Mouse (Mus musculus) activated CD4-positive, CD25-positive, alpha-beta regulatory T cell, adult 4 months (primary cell): ENCODE results near the gene Fam118b. TPM values are rescaled to one million over a fixed set of nuclear protein-coding genes. Genes with fewer than 3 reads are reported as not detected.

Experiments
- ATAC-seq: one replicate; pipeline ENCODE4 v1.8.0; 2017
- polyA plus RNA-seq, 2 experiments: library from polyadenylated mRNA; unstranded; fragments of 100-300 nt; shearing (Covaris generic); gene quantifications; one replicate each; pipeline ENCODE4 v1.2.1; 2017

Fam118b gene
- polyA plus RNA-seq, 2 experiments from 2014 or later = 58.5 to 59.7 TPM

DNA sequence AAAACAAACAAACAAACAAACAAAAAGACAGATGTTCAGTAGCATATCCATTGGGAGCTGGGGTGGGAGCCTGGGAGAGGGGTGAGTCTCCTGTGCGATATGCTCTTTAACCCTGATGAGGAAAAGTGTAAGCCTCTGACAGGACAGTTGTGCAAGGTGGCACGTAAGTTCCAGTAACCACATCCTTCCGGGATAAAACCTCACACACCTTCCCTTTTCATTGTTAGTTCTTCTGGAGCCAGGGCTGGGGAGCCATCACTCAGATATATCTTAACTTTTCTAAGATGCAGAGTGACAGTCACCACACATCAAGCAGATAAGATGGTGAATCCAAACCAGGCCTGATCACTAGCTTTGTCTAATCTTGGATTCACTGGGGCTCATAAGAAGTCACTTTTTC lies 73.6 kb downstream of the Fam118b start:
- ATAC-seq = no peak

GRCm38 (mm10) chr9:35192983-35193542 lies 74.5 kb downstream of the Fam118b start:
- no peak for ATAC-seq

DNA sequence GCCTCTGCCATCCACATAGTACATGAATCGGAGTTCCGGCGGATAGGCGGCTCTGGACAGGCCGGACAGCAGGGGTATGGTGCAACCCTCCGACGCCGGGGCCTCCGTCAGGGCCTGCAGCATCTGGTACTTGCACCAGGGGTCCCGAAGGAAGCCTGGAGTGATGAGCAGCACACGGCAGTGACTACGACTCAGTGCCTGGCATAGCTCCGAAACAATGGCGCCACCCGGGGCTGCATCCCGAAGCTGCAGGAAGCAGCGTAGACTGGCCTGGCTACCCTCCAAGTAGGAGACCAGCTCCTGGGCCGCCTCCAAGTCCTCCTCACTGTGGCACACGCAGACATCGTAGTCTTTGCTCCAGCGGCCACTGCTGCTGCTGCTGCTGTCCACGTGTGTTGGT lies 78.9 kb downstream of the Fam118b start:
- no peak for ATAC-seq

DNA sequence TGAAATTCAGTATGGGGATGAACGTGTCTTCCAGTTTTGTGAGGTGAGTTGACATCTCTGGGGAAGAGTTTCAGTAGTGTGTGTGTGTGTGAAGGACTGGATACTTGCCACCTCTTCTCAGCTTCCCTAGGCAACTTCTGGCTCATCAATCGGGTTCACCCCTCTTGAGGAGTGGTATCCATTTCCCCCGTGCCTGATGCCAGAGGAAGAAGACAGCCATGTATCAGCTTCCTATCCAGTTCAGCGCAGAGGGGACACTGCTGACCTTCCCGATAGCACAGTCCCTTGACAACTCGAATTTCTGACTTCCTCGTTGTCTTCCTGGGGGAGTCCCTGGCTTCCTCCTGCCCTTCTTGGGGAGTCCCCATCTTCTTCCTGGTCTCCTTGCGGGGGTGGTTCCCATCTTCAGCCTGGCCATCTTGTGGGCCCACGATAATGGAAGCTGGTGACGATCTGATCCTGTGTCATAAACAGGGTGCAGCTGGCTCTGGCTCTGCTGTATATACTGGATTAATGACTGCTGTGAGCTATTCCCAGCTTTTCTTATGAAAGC lies 80.2 kb downstream of the Fam118b start:
- no peak for ATAC-seq

DNA sequence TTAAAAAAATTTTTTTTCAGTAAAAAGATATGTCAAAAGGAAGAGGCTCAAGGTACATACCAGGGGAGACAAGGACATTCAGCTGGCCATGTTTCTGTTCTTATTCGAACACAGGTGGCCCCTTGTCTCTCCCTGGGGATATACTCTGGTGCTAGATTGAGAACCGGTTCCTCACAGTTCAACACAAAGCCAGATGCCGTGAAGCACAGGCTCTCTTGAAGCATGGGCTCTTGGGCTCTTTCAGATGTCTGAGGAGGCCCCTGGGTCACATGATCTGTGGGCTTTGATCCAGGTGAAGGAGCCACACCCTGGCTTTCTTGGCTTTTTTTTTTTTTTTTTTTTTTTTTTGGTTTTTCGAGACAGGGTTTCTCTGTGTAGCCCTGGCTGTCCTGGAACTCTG lies 81.2 kb downstream of the Fam118b start:
- no peak for ATAC-seq

DNA sequence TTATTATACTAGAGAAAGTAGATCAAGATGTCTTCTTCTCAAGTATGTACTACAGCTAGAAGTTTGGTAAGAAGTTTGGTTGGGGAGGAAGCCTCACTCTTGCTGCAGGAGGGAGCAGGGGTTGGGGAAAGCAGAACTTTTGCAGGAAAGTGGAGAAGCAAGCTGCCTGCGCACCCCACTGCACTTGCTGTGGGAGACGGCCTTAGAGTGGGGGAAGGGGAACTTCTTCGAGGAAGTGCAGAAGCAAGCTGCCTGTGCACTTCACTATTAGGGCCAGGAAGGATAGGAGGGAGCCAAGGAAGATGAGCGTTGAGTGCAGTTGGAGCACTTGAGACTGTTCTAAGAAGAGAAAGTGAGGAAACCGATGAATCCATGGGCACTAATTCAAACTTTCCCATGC lies 84.2 kb downstream of the Fam118b start:
- ATAC-seq = no peak

DNA sequence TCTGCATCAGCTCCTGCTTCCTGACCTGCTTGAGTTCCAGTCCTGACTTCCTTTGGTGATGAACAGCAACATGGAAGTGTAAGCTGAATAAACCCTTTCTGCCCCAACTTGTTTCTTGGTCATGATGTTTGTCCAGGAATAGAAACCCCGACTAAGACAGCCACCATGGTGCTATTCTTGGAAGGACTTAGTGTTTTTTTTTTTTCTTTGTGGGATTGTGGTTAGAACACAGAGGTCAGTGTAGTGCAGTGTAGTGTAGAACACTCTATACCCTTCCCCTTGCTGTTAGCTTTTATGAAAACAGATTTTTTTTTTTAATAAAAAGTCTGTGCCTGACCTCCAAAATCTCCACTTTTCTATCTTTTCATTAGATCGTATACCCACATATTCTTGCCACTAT lies 84.8 kb downstream of the Fam118b start:
- no peak for ATAC-seq

DNA sequence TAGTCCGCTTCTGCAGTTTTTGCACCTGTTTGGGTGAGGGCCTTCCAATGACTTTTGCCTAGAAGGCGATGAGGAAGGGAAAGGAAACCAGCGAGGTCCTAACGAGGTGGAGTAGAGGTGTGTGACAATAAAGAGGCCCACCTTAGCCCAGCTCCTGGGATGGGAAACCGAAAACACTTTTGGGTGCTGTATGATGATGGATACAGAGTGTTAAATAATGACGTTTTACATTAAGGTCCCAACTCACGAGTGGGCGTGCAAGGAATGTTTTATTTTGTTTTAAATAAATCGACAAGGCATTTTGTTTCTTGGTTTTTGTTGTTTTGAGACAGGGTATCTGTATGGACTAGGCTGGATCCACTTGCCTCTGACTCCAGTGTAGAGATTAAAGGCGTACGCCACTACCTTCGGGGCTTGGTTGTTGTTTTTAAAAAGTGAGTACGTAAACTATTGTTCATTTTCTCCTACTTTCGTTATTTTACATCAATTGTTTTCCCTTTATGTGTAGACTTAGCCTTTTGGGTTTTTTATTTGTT lies 91.4 kb downstream of the Fam118b start:
- peak; percentile 0 for ATAC-seq

GRCm38 (mm10) chr9:35175251-35176123 lies 92.1 kb downstream of the Fam118b start, which contains the start of gene Dcps:
TSS of gene Dcps (minus strand) at chr9:35176061.
- peak; percentile 97 for ATAC-seq

- no peak for ATAC-seq
Observed at GRCm38 (mm10) chr9:35173331-35173730, 94.3 kb downstream of the Fam118b start.

DNA sequence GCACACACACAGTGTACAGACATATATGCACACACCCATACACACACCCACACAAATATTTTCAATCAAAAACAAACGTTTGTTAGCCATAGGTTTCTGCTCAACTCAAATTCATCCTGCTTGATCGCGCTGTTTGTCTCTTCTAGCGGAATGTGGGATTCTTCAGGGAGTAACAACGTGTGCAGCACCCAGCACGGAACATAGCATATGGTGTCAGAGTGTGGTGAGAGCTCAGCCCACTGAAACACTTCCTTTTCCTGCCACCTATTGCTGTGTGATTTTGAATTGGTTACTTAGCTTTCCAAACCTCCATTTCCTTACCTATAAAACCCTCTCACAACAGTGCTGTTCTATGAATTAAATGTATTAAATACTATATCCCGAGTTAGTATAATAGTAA lies 97.5 kb downstream of the Fam118b start:
- no peak for ATAC-seq

Other genes with a start within 250 kb of the Fam118b start
- gene St3gal4, start 148.5 kb downstream of the Fam118b start, polyA plus RNA-seq = 10 to 100 TPM; 12.0 to 21.5 TPM
- gene Dcps, start 91.7 kb downstream of the Fam118b start, polyA plus RNA-seq = 10 to 100 TPM; 84.9 to 98.4 TPM
- 10 to 100 TPM; 78.4 to 78.9 TPM for gene Srpr, start 67.6 kb downstream of the Fam118b start, polyA plus RNA-seq
- 1 to 10 TPM; 5.5 to 6.4 TPM for gene Tirap, start 67.5 kb downstream of the Fam118b start, polyA plus RNA-seq
- gene Foxred1, start 56.8 kb downstream of the Fam118b start, polyA plus RNA-seq = 10 to 100 TPM; 22.8 to 24.7 TPM
- gene Rpusd4, start 60 bp upstream of the Fam118b start, polyA plus RNA-seq = 10 to 100 TPM; 33.1 to 39.0 TPM
- gene Cdon, start 153.3 kb upstream of the Fam118b start, polyA plus RNA-seq = 1 to 10 TPM; 2.4 to 4.4 TPM